Mouse (Mus musculus) ES-E14 (cell line): Measurements from ENCODE around the gene Zfp846.

Experiments used
- ZC3H11A ChIP-seq: IDR thresholded peaks from 2 replicates; pipeline ENCODE4 v1.6.1; 2012; ENCODE audit warnings: low read depth, mild to moderate bottlenecking, inconsistent platforms, low read length, borderline replicate concordance
- ZNF384 ChIP-seq: IDR thresholded peaks from 2 replicates; pipeline ENCODE4 v1.6.1; 2012; ENCODE audit warnings: low read depth, low read length, inconsistent platforms

DNA sequence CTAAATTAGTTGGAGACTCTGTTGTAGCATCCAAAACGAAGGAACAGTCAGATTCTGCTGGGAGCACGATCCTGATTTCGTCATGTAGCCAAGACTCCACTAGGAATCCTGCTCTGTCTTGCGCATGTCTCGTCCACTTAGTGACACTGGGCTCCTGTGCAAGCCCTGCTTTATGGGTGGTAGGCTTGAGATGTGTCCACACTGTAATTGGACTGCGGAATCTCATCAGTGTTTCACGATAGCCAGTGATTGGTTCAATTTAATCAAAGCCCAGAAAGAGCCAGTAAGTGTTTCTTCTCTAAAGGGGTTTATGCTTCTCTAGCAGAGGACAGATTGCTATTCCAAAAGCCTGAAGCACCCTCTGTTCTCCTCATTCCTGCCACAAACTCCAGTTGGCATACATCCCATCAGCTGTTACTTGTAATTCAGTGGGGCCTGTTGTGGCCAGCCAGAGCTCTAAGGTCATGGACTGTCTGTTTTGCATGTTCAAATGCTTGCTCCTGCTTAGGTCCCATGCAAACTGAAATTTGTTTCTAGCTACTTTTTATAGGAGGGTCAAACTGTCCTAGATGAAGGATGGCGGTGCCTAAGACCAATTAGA is 46.7 kb upstream of the Zfp846 start:
- no peak for TF ChIP-seq ZC3H11A
- TF ChIP-seq ZNF384 = no peak
